Mouse (Mus musculus) liver, embryonic 14 days (tissue): ENCODE data around the gene Stip1. TPM values are rescaled to one million over a fixed set of nuclear protein-coding genes. Genes with fewer than 3 reads are reported as not detected.

ENCODE experiments used
- polyA plus RNA-seq: library from polyadenylated mRNA; depleted of rRNA; stranded (reverse); fragments of >200 nt; gene quantifications from 2 replicates; pipeline ENCODE4 v1.2.3, GENCODE M21; 2012; rRNA removed

The Stip1 gene
- polyA plus RNA-seq = 90.9 and 96.6 TPM in 2 replicates

DNA sequence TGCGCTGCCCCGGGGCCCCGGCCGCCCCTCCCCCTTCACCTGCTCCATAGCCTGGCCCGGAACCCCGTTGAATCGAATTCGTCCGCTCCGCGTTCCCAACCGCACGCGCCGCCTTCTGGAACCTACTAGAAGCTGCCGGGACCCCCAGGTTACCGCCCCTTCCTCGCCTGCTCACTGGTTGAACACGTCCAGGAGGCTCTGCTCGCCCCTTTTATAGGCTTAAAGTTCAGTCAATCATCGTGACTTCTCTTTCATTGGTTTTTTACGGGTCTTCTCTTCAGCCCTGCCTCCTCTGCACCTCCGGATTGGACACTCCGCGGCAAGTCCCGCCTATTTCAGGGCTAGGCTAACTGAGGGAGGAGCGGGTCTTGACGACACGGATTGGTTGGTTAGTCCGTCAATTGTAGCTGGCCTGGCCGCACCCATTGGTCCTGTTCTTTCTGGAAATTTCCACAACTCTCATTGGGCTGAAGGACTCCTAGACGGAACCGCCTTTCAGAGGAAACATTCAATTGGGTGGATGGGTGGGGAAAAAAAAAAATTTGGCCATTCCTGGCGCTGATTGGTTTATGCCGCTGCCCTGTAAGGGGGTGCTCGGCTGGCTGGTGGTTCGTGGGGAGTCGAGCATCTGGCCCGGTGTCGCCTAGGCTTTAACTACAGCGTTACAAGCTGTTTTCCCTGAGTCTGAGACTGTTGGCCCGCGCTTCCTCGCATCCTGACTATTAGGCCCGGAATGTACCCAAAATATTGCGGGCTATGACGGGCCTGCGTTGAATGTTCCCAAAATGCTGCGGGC is at the start of gene Stip1:
TSS of gene Stip1 (minus strand) at position 127 of the 796 bp plus-strand sequence.

GRCm38 (mm10) chr19:7056248-7057087 is 16.7 kb upstream of the Stip1 start, which contains the start of gene Macrod1:
Gene Macrod1, plus strand, starts transcription at chr19:7056810.

DNA sequence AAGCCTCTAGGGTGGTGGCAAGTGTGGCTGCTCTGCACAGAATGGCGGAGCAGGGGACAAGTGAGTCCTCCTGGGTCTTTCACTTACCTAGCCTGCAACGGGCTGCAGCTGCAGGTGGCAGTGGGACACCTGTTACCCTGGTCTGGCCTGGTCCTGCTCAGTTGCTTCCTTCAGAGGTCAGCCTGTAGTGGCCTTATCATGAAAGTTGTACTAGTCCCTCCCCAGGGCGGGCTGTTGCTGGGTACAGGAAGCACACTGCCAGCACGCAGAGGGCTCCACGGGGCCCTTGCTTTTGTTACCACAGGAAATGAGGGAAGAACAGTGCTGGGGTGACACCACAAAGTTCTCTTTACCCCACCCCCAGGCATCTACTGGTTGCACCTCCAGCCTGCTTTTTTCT is 20.6 kb downstream of the Stip1 start, which contains the start of gene Fermt3:
TSS of gene Fermt3 (minus strand) at position 279 of the 400 bp plus-strand sequence.

GRCm38 (mm10) chr19:6996006-6996405 is 43.8 kb downstream of the Stip1 start, which contains the start of the genes Nudt22 and Trpt1:
Gene Nudt22, minus strand, starts transcription at chr19:6996117.
Gene Trpt1, plus strand, starts transcription at chr19:6996131.

GRCm38 (mm10) chr19:6992011-6992858 is 47.5 kb downstream of the Stip1 start, which contains the start of gene Dnajc4:
Gene Dnajc4, minus strand, starts transcription at chr19:6992572.

GRCm38 (mm10) chr19:6987061-6987903 is 52.5 kb downstream of the Stip1 start, which contains the start of gene Vegfb:
Gene Vegfb, minus strand, starts transcription at chr19:6987651.

DNA sequence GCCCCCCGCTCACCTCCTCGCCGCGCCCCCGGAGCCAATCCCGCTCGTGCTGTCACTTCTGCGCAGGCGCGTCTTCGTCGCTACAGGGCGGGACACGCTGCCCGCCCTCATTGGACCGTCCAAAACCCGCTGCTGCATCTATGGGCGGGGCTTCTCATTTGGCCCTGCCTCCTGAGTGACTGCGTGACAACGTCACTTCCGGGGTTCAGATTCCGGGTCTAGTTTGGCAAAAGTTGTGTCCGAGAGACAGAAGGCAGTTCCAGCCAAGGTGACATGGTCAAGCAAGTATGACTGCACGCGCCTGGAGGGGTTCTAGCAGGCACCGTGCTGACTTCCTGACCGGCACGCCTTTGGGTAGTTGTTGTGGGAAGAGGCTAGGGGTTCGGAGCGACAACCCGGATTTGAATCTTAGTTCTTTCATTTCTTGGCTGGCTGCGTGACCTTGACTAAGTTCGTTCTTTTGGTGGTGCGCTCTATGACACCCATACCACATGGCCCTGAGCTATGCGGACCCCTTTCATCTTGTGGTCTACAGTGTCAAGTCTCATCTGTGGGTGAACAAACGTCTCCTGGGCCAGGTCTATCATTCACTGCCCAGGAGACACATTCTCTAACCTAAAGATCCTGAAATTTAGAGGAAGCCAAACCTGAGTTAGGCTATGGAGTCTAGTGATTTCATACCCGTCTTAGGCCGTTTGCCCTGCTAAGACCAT is 59.2 kb downstream of the Stip1 start, which contains the start of gene Fkbp2:
TSS of gene Fkbp2 (minus strand) at position 121 of the 713 bp plus-strand sequence.

DNA sequence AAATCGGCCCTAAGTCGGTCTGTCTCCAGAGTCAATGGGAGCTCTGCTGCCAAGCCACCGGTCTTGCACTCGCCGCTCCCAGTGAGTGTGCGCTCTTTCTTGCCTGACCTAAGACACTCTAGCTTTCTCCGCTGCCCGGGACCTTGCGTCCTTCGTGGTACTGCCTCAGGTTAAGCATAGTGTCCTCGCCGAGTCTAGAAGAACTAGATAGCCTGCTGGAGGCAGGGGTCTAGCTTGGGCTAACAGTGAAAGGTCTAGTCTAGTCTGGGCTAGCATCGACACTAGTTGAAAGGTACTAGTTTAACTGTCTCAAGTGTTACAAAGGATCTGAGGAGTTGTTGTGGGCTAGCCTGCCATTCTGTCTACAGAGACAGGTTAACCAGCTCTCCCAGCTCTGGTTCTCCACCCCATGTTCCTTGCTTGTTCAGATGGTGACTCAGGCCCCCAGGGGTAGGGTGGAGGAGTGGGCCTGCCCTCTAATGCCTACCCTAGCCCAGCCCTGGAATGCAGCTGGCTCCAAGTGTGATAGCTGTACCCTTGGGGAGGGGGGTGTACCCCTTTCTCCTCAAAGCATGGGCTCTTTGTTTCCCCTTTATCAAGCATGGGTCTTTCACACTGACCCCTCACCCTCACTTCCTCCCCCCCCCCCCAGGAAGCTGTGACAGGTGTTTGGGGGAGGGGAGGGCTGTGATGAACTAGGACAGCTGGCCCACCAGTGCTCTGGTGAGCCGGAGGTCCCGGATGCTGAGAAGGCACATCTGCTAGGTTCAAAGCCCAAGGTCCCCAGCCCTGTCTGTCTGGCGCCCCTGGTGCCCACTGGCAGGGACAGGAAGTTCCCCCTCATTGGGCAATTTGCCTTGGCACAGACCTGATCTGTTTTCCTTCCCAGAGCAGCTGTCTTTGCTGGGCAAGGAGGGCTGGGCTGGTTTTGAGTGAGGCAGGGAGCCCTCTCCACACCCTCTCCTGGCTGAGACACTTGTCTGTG is 63.9 kb downstream of the Stip1 start, which contains the start of gene Plcb3:
TSS of gene Plcb3 (minus strand) at position 934 of the 985 bp plus-strand sequence.

DNA sequence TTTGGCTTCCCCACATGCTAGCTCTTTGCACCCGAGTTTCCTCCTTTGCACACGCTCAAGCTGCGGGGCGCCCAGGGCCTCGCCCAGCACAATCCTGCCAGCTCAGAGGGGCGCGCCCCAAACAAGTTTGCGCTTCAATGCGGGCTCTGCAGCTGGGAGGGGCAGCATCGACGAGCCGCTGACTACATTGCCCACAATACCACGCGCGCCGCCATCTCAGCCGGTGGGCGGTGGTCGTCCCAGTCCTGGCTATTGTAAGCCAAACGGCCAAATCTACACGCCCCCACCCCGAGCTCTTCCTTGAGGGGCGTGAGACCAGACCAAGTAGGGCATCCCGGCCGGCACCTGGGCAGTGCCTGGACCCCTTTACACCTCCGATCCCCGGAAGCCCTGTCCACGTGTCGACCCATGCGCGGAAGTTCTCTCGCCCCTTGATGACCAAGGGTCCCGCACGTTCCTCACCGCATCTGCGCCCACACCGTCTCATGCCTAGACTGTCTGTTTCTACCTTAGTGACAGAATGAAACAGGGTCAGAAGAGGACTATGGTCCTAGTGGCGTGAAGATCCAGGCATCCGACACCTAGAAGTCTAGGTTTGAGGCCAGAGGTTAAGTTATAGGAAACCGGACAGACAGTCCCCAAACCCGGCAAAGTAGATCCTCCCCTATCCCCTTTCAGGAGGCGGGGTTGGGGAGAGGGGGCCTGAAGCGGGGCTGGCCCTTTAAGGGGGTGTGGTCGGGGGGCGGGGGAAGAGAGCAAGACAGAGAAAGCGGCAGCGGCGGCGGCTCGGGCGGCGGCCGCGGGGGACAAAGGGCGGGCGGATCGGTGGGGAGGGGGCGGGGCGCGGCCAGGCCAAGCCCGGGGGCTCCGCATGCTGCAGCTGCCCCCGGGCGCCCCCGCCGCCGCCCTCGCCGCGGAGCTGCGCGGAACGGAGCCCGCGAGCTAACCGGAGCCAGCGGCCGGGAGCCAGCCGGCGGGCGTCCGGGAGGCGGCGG is 65.3 kb downstream of the Stip1 start, which contains the start of gene Ppp1r14b:
TSS of gene Ppp1r14b (plus strand) at position 758 of the 995 bp plus-strand sequence.

Other genes with a start within 250 kb of the Stip1 start
- 3.1 and 3.2 TPM in 2 replicates for gene Rps6ka4, start 199.3 kb downstream of the Stip1 start, polyA plus RNA-seq
- gene Ccdc88b, start 181.8 kb downstream of the Stip1 start, polyA plus RNA-seq = 1.9 and 3.2 TPM in 2 replicates
- 65.8 and 73.0 TPM in 2 replicates for gene Trmt112, start 130.3 kb downstream of the Stip1 start, polyA plus RNA-seq
- 60.2 and 66.5 TPM in 2 replicates for gene Prdx5, start 129.9 kb downstream of the Stip1 start, polyA plus RNA-seq
- 5.8 and 6.3 TPM in 2 replicates for gene Esrra, start 118.2 kb downstream of the Stip1 start, polyA plus RNA-seq
- 0.17 and 0.29 TPM in 2 replicates for gene Catsperz, start 114.6 kb downstream of the Stip1 start, polyA plus RNA-seq
- 0.02 TPM in 1 of 2 replicates, not detected in the other for gene Kcnk4, start 105.5 kb downstream of the Stip1 start, polyA plus RNA-seq
- 22.4 and 24.1 TPM in 2 replicates for gene Bad, start 98.1 kb downstream of the Stip1 start, polyA plus RNA-seq
- gene Gpr137, start 97.5 kb downstream of the Stip1 start, polyA plus RNA-seq = 5.3 and 5.7 TPM in 2 replicates
- gene Ppp1r14b, start 65.0 kb downstream of the Stip1 start, polyA plus RNA-seq = 68.9 and 77.1 TPM in 2 replicates
- 7.1 and 7.7 TPM in 2 replicates for gene Plcb3, start 63.5 kb downstream of the Stip1 start, polyA plus RNA-seq
- 52.6 and 54.0 TPM in 2 replicates for gene Fkbp2, start 59.5 kb downstream of the Stip1 start, polyA plus RNA-seq
- 5.9 and 8.0 TPM in 2 replicates for gene Vegfb, start 52.3 kb downstream of the Stip1 start, polyA plus RNA-seq
- 7.8 and 8.6 TPM in 2 replicates for gene Dnajc4, start 47.4 kb downstream of the Stip1 start, polyA plus RNA-seq
- gene Nudt22, start 43.9 kb downstream of the Stip1 start, polyA plus RNA-seq = 5.8 and 6.5 TPM in 2 replicates
- 1.7 and 1.9 TPM in 2 replicates for gene Trpt1, start 43.8 kb downstream of the Stip1 start, polyA plus RNA-seq
- 51.7 and 61.6 TPM in 2 replicates for gene Fermt3, start 20.5 kb downstream of the Stip1 start, polyA plus RNA-seq
- gene Macrod1, start 16.8 kb upstream of the Stip1 start, polyA plus RNA-seq = 3.9 and 4.1 TPM in 2 replicates
- gene Flrt1, start 65.8 kb upstream of the Stip1 start, polyA plus RNA-seq = 0.01 and 0.03 TPM in 2 replicates
- 29.6 and 35.9 TPM in 2 replicates for gene Otub1, start 166.3 kb upstream of the Stip1 start, polyA plus RNA-seq
- gene Cox8a, start 177.6 kb upstream of the Stip1 start, polyA plus RNA-seq = 256 and 259 TPM in 2 replicates
- 14.9 and 18.8 TPM in 2 replicates for gene Naa40, start 201.2 kb upstream of the Stip1 start, polyA plus RNA-seq
- 1.8 and 2.3 TPM in 2 replicates for gene Rcor2, start 227.4 kb upstream of the Stip1 start, polyA plus RNA-seq